ENCODE assay signal across 44 mouse cellular contexts in the genomic region with DNA sequence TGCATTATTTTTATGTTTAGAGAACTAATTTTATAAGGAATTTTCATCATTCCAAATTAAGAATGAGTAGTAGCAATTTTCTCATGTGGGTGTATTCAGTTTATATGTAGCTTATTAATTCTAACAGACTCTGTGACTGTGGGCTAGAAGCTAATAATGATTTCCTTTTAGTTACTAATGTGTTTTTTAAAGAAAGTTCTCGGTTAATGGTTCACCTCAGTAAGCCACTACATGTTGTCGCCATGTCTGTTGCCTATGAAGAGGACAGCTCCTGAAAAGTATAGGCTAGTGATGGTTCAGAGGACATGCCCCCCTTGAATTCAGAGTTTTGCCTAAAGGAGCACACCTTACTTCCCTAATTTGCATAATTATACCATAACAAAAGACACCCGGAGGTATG. TPM values are rescaled to one million over a fixed set of nuclear protein-coding genes. Genes with fewer than 3 reads are reported as not detected.
"Had no signal": no experiment of that assay in that cellular context is flagged by ENCODE, and none has a peak within 500 bp of the region (broad histone marks: within the 10 kb centered on the region; RNA-seq: fewer than 3 reads in every experiment).

No protein-coding gene starts in this region.

- H3K27me3 ChIP-seq: limb, embryonic 12.5 days; limb, embryonic 13.5 days; limb, embryonic 15.5 days; liver, embryonic 12.5 days; liver, embryonic 13.5 days; liver, embryonic 15.5 days; lung, embryonic 15.5 days; megakaryocyte, embryonic 14.5 days; midbrain, embryonic 12.5 days; midbrain, embryonic 13.5 days; midbrain, embryonic 15.5 days; neural tube, embryonic 12.5 days; neural tube, embryonic 13.5 days had no signal

- H3K36me3 ChIP-seq: limb, embryonic 10.5 days; limb, embryonic 12.5 days; limb, embryonic 13.5 days; limb, embryonic 15.5 days; liver, embryonic 12.5 days; liver, embryonic 13.5 days; liver, embryonic 15.5 days; lung, embryonic 15.5 days; midbrain, embryonic 10.5 days; midbrain, embryonic 12.5 days; midbrain, embryonic 13.5 days; midbrain, embryonic 15.5 days; neural tube, embryonic 12.5 days; neural tube, embryonic 13.5 days had no signal

- DNase-seq: left cerebral cortex, postnatal 4 days; liver; liver, embryonic 13.5 days; lung, adult 18-20 months; lung, adult 2 months; lung, embryonic 14.5 days; lung, postnatal 10 days; lung, postnatal 14 days; lung, postnatal 36 days; lung, postnatal 4 days; midbrain, embryonic 14.5 days had no signal

- ATAC-seq: liver, embryonic 12.5 days; lung, postnatal 0 days; midbrain, embryonic 13.5 days; midbrain, embryonic 15.5 days; midbrain, embryonic 16.5 days had no signal

- H3K4me2 ChIP-seq: limb, embryonic 12.5 days; limb, embryonic 13.5 days; limb, embryonic 15.5 days; liver, embryonic 11.5 days; liver, embryonic 12.5 days; liver, embryonic 13.5 days; liver, embryonic 15.5 days; lung, embryonic 14.5 days; lung, embryonic 15.5 days; midbrain, embryonic 11.5 days; midbrain, embryonic 12.5 days; midbrain, embryonic 13.5 days; midbrain, embryonic 15.5 days; neural tube, embryonic 12.5 days; neural tube, embryonic 13.5 days had no signal

- H3K4me3 ChIP-seq: limb, embryonic 10.5 days; limb, embryonic 12.5 days; limb, embryonic 13.5 days; limb, embryonic 15.5 days; liver, embryonic 12.5 days; liver, embryonic 13.5 days; liver, embryonic 15.5 days; lung, embryonic 15.5 days; megakaryocyte, embryonic 14.5 days; midbrain, embryonic 10.5 days; midbrain, embryonic 12.5 days; midbrain, embryonic 13.5 days; midbrain, embryonic 15.5 days; myocyte; neural tube, embryonic 12.5 days; neural tube, embryonic 13.5 days had no signal

- H3K4me1 ChIP-seq: limb, embryonic 10.5 days; limb, embryonic 12.5 days; liver, embryonic 12.5 days; liver, embryonic 13.5 days; liver, embryonic 15.5 days had no signal

- H3K9me3 ChIP-seq: limb, embryonic 10.5 days; limb, embryonic 12.5 days; limb, embryonic 13.5 days; limb, embryonic 15.5 days; liver, embryonic 12.5 days; liver, embryonic 13.5 days; liver, embryonic 15.5 days; lung, embryonic 15.5 days; megakaryocyte, embryonic 14.5 days; midbrain, embryonic 10.5 days; midbrain, embryonic 12.5 days; midbrain, embryonic 13.5 days; midbrain, embryonic 15.5 days; neural tube, embryonic 12.5 days; neural tube, embryonic 13.5 days had no signal

- H3K27ac ChIP-seq: limb, embryonic 10.5 days; limb, embryonic 12.5 days; limb, embryonic 13.5 days; limb, embryonic 15.5 days; liver, embryonic 12.5 days; liver, embryonic 13.5 days; liver, embryonic 14.5 days; liver, embryonic 15.5 days; lung, embryonic 15.5 days; macrophage; midbrain, embryonic 10.5 days; midbrain, embryonic 12.5 days; midbrain, embryonic 13.5 days; midbrain, embryonic 15.5 days; neural tube, embryonic 12.5 days; neural tube, embryonic 13.5 days had no signal

- H3K9ac ChIP-seq: limb, embryonic 12.5 days; limb, embryonic 13.5 days; limb, embryonic 15.5 days; liver, embryonic 12.5 days; liver, embryonic 13.5 days; liver, embryonic 14.5 days; liver, embryonic 15.5 days; lung, embryonic 14.5 days; lung, embryonic 15.5 days; midbrain, embryonic 12.5 days; midbrain, embryonic 13.5 days; midbrain, embryonic 15.5 days; neural tube, embryonic 12.5 days; neural tube, embryonic 13.5 days had no signal

RNA-seq across cellular contexts. Expression of gene Sucnr1, which starts 1.1 kb away (rescaled TPM):
- total RNA-seq: left cerebral cortex, postnatal 10 days; left cerebral cortex, postnatal 14 days; left cerebral cortex, postnatal 25 days; left cerebral cortex, postnatal 36 days; left cerebral cortex, postnatal 4 days; megakaryocyte-erythroid progenitor cell, adult 5-6 weeks; midbrain, postnatal 0 days had no signal
- polyA plus RNA-seq: limb, embryonic 10.5 days; limb, embryonic 11.5 days; limb, embryonic 12.5 days; liver, embryonic 11.5 days; liver, embryonic 12.5 days; lung, embryonic 14.5 days; lung, embryonic 16.5 days; lung, postnatal 0 days; macrophage; midbrain, embryonic 10.5 days; midbrain, embryonic 12.5 days; midbrain, embryonic 13.5 days; midbrain, embryonic 14.5 days; midbrain, embryonic 15.5 days; midbrain, embryonic 16.5 days; midbrain, postnatal 0 days; myocyte; neural tube, embryonic 11.5 days; neural tube, embryonic 12.5 days; neural tube, embryonic 13.5 days had no signal

RNA-seq across cellular contexts. Expression of gene Aadac, which starts 57.2 kb away (rescaled TPM):
- total RNA-seq: left cerebral cortex, postnatal 10 days; left cerebral cortex, postnatal 14 days; left cerebral cortex, postnatal 25 days; left cerebral cortex, postnatal 36 days; left cerebral cortex, postnatal 4 days; megakaryocyte progenitor cell, adult 5-6 weeks; megakaryocyte, adult 5-6 weeks; megakaryocyte-erythroid progenitor cell, adult 5-6 weeks; midbrain, postnatal 0 days; monocyte, adult 5-6 weeks had no signal
- polyA plus RNA-seq: limb, embryonic 10.5 days; limb, embryonic 11.5 days; limb, embryonic 12.5 days; limb, embryonic 13.5 days; macrophage; midbrain, embryonic 10.5 days; midbrain, embryonic 11.5 days; midbrain, embryonic 12.5 days; midbrain, embryonic 13.5 days; midbrain, embryonic 14.5 days; midbrain, embryonic 15.5 days; midbrain, embryonic 16.5 days; midbrain, postnatal 0 days; myocyte; neural tube, embryonic 11.5 days; neural tube, embryonic 13.5 days had no signal
